Mouse (Mus musculus): Measurements from ENCODE around the gene B3galt1. TPM values are rescaled to one million over a fixed set of nuclear protein-coding genes. Genes with fewer than 3 reads are reported as not detected.

Gene B3galt1
- polyA plus RNA-seq, 1 experiment from 2014 or later, result 0.33 TPM

DNA sequence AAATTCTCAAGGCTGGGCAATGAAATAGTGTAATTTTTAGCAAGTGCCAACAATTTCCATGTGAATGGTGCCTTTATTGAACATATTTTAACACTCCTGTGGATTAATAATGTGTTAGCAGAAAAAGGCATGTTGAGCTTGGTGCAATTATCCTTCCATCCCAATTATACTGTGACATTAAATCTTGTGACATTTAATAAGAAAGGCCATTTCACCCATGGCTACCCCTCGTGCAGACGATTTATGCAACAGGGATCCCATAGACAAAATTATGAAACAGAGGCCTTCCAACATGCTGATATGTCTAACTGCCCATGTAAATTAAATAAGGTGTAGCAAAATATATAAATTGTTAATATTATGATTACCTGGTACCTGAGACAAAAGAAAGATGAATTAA lies 293.3 kb downstream of the B3galt1 start:
- ATAC-seq (ENCODE audit: low read depth), result no peak
- H3K4me1 ChIP-seq (ENCODE audit: control insufficient read depth, low read depth, low read length), result no peaks in the 10 kb centered on the region
- no peak overlapping the region for H3K27ac ChIP-seq (ENCODE audit: low read length)
- no peak overlapping the region for H3K9ac ChIP-seq (ENCODE audit: low read depth, low read length)
- H3K4me3 ChIP-seq (ENCODE audit: low read depth, low read length), result no peak overlapping the region
- no peaks in the 10 kb centered on the region for H3K27me3 ChIP-seq (ENCODE audit: control insufficient read depth, insufficient read depth, low read depth, low read length)
- no peaks in the 10 kb centered on the region for H3K36me3 ChIP-seq (ENCODE audit: control insufficient read depth, insufficient read depth)
- no peaks in the 10 kb centered on the region for H3K9me3 ChIP-seq (replicated peaks; ENCODE audit: control insufficient read depth, low read length)
- no peak overlapping the region for H3K4me2 ChIP-seq (ENCODE audit: low read depth, low read length)
- WGBS (ENCODE audit: insufficient replicate concordance), result 57% methylated on average over 2 of the region's 2 CpGs

GRCm38 (mm10) chr2:67873368-67873767 lies 307.7 kb downstream of the B3galt1 start:
- H3K27ac ChIP-seq (ENCODE audit: low read length), result no peak overlapping the region
- H3K4me2 ChIP-seq (ENCODE audit: low read depth, low read length), result no peak overlapping the region
- H3K27me3 ChIP-seq (ENCODE audit: control insufficient read depth, insufficient read depth, low read depth, low read length), result no peaks in the 10 kb centered on the region
- H3K4me1 ChIP-seq (ENCODE audit: control insufficient read depth, low read depth, low read length), result no peaks in the 10 kb centered on the region
- H3K36me3 ChIP-seq (ENCODE audit: control insufficient read depth, insufficient read depth), result no peaks in the 10 kb centered on the region
- 62% methylated on average over 3 of the region's 3 CpGs for WGBS (ENCODE audit: insufficient replicate concordance)
- ATAC-seq (ENCODE audit: low read depth), result no peak
- no peak overlapping the region for H3K4me3 ChIP-seq (ENCODE audit: low read depth, low read length)
- no peak overlapping the region for H3K9ac ChIP-seq (ENCODE audit: low read depth, low read length)
- no peaks in the 10 kb centered on the region for H3K9me3 ChIP-seq (replicated peaks; ENCODE audit: control insufficient read depth, low read length)

DNA sequence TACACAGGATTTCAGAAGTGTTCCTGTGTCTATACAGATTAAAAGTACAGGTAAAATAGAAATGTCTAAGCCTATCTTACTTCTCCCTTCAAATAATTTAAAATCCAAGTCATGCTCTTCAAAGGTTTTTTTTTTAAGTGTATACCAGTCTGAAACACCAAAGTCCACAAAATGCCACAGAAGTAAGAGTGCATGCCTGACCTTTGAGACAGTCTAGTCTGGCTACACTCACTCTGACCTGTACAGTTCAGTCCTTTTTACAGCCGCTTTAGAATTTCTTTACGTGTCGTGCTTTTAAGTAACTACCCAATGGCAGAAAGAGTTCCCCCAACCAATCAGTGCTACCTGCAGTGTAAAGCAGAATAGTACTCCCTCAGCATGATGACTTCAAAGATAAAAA lies 314.2 kb downstream of the B3galt1 start:
- ATAC-seq (ENCODE audit: low read depth), result 0 out of 2 replicates have a peak, but pooled peaks have one; percentile 32
- H3K9me3 ChIP-seq (replicated peaks; ENCODE audit: control insufficient read depth, low read length), result no peaks in the 10 kb centered on the region
- H3K9ac ChIP-seq (ENCODE audit: low read depth, low read length), result no peak overlapping the region
- 66% methylated on average over 3 of the region's 3 CpGs for WGBS (ENCODE audit: insufficient replicate concordance)
- H3K27ac ChIP-seq (ENCODE audit: low read length), result no peak overlapping the region
- H3K4me3 ChIP-seq (ENCODE audit: low read depth, low read length), result no peak overlapping the region
- no peaks in the 10 kb centered on the region for H3K4me1 ChIP-seq (ENCODE audit: control insufficient read depth, low read depth, low read length)
- no peaks in the 10 kb centered on the region for H3K36me3 ChIP-seq (ENCODE audit: control insufficient read depth, insufficient read depth)
- H3K27me3 ChIP-seq (ENCODE audit: control insufficient read depth, insufficient read depth, low read depth, low read length), result no peaks in the 10 kb centered on the region
- no peak overlapping the region for H3K4me2 ChIP-seq (ENCODE audit: low read depth, low read length)

- no peak overlapping the region for H3K9ac ChIP-seq (ENCODE audit: low read depth, low read length)
- no peaks in the 10 kb centered on the region for H3K36me3 ChIP-seq (ENCODE audit: control insufficient read depth, insufficient read depth)
- peak; percentile 83 for ATAC-seq (ENCODE audit: low read depth)
- H3K27ac ChIP-seq (ENCODE audit: low read length), result peak overlapping the region; percentile 55; the same call in 1 of the 2 replicates
- H3K9me3 ChIP-seq (replicated peaks; ENCODE audit: control insufficient read depth, low read length), result no peaks in the 10 kb centered on the region
- no peaks in the 10 kb centered on the region for H3K27me3 ChIP-seq (ENCODE audit: control insufficient read depth, insufficient read depth, low read depth, low read length)
- H3K4me1 ChIP-seq (ENCODE audit: control insufficient read depth, low read depth, low read length), result no peaks in the 10 kb centered on the region
- no peak overlapping the region for H3K4me2 ChIP-seq (ENCODE audit: low read depth, low read length)
- H3K4me3 ChIP-seq (ENCODE audit: low read depth, low read length), result no peak overlapping the region
- WGBS (ENCODE audit: insufficient replicate concordance), result 43% methylated on average over 1 of the region's 1 CpGs
Measured at GRCm38 (mm10) chr2:67881713-67882281, 316.1 kb downstream of the B3galt1 start.

DNA sequence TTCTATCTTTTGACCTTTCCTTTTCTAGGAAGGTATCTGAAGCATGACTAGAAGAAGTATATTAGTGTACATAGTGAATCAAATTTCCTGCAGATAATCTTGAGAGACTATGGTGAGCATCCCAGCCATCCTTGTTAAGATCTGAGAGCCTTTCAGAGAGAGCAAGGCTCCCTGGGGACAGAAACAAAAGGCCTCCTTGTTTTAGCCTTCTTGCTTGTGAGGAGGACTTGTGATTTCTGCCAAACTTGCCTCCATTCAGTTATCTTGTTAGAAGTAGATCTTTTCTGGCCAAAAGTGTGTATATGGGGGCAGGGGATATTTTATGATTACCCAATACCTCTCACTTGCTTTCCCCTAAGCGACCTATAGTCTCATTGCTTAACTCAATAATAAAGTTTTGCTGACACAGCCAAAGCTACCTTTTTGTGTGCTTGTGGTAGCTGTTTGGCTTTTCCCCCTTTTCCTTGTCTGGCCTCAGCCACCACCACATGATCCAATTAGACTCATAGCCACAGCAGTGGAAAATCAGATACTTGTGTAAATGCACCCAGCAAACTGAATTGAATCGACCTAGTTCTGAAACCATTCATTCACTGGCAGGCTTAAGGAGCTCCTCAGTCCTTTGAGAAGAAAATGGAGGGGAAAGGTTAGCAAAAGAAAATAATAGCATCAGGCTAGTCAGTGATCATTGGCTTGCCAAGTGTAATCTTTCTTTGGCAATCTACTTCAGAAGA lies 332.5 kb downstream of the B3galt1 start:
- Histone ChIP-seq H3K27me3 (ENCODE audit: control insufficient read depth, insufficient read depth, low read depth, low read length) (no peaks in the 10 kb centered on the region), H3K4me2 (ENCODE audit: low read depth, low read length) (no peak overlapping the region), H3K9me3 (replicated peaks; ENCODE audit: control insufficient read depth, low read length) (no peaks in the 10 kb centered on the region), H3K9ac (ENCODE audit: low read depth, low read length) (no peak overlapping the region), H3K4me1 (ENCODE audit: control insufficient read depth, low read depth, low read length) (no peaks in the 10 kb centered on the region), H3K27ac (ENCODE audit: low read length) (no peak overlapping the region), H3K4me3 (ENCODE audit: low read depth, low read length) (no peak overlapping the region), H3K36me3 (ENCODE audit: control insufficient read depth, insufficient read depth) (no peaks in the 10 kb centered on the region)
- ATAC-seq (ENCODE audit: low read depth), result no peak
- 48% methylated on average over 2 of the region's 2 CpGs for WGBS (ENCODE audit: insufficient replicate concordance)

DNA sequence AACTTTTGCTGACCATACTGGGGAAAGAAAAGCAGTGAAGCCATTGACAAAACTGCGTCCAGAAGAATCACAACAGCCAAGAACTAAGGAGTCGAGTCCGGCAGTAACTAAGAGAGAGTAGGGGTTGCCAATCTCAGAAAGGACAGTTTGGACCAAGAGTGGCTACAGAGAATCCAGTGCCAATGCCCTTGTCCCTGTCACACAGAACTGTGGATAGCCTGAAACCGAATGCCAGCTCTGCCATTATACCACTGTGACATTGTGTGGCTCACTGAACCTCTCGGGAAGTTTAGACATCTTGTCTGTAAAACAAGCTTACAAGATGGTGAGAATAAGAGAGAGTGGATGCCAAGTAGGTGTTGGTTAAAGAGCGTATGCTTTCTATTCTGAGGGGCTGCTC lies 335.9 kb downstream of the B3galt1 start:
- Histone ChIP-seq H3K4me1 (ENCODE audit: control insufficient read depth, low read depth, low read length) (no peaks in the 10 kb centered on the region), H3K27ac (ENCODE audit: low read length) (no peak overlapping the region), H3K27me3 (ENCODE audit: control insufficient read depth, insufficient read depth, low read depth, low read length) (no peaks in the 10 kb centered on the region), H3K36me3 (ENCODE audit: control insufficient read depth, insufficient read depth) (no peaks in the 10 kb centered on the region), H3K4me3 (ENCODE audit: low read depth, low read length) (no peak overlapping the region), H3K9ac (ENCODE audit: low read depth, low read length) (no peak overlapping the region), H3K4me2 (ENCODE audit: low read depth, low read length) (no peak overlapping the region), H3K9me3 (replicated peaks; ENCODE audit: control insufficient read depth, low read length) (no peaks in the 10 kb centered on the region)
- 62% methylated on average over 6 of the region's 6 CpGs for WGBS (ENCODE audit: insufficient replicate concordance)
- no peak for ATAC-seq (ENCODE audit: low read depth)

DNA sequence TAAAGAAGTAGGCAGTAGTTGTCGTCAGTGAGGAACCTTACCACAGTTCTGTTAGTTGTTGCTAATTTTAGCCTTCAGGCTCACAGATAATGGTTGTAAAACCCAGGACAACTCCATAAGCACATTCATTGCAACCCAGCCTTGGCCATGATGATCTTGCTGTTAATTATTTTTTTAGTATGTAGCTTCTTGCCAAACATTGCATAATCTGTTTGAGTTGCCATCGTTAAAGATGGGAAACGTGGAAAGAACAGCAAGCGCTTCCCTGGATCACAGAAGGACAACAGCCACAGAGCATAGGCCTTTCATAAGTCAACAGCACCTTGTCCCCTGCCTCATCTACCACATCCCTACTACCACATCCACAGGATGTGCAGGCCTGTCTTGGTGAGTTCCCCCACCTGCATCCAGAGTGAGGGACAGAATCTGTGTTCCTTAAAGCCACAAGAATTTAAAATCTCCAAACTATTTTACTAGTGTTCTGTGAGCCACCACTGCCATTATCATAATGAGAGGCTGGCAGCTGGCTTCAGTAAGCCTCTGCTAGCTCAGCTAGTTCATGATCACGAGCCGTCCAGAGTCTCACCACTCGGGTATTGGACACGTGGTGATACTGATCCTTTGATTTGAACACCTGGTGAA lies 337.1 kb downstream of the B3galt1 start:
- Histone ChIP-seq H3K27ac (ENCODE audit: low read length) (no peak overlapping the region), H3K36me3 (ENCODE audit: control insufficient read depth, insufficient read depth) (no peaks in the 10 kb centered on the region), H3K4me1 (ENCODE audit: control insufficient read depth, low read depth, low read length) (no peaks in the 10 kb centered on the region), H3K4me3 (ENCODE audit: low read depth, low read length) (no peak overlapping the region), H3K9me3 (replicated peaks; ENCODE audit: control insufficient read depth, low read length) (no peaks in the 10 kb centered on the region), H3K4me2 (ENCODE audit: low read depth, low read length) (no peak overlapping the region), H3K9ac (ENCODE audit: low read depth, low read length) (no peak overlapping the region), H3K27me3 (ENCODE audit: control insufficient read depth, insufficient read depth, low read depth, low read length) (no peaks in the 10 kb centered on the region)
- WGBS (ENCODE audit: insufficient replicate concordance), result 67% methylated on average over 8 of the region's 8 CpGs
- ATAC-seq (ENCODE audit: low read depth), result peak; percentile 39; the same call in 1 of the 2 replicates

DNA sequence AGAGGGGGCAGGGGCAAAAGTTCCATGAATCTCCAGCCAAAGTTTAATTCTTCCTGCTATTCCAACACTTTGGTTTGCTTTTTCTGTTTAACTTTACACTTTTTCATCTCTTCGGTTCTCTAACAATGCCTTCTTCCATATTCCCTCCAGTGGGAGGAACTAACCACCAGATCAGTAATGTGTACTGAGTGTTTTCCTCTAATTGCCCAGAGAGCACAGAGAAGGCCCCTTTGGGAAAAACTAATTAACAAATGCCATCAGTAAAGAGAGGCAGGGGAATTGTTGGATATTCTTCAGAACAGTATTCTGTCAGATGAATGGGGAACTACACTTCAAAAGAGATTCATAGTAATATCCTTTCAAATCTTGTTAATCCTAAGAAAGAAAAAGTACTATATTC lies 338.1 kb downstream of the B3galt1 start:
- 41% methylated on average over 1 of the region's 1 CpGs for WGBS (ENCODE audit: insufficient replicate concordance)
- no peak overlapping the region for H3K9ac ChIP-seq (ENCODE audit: low read depth, low read length)
- H3K4me3 ChIP-seq (ENCODE audit: low read depth, low read length), result no peak overlapping the region
- no peaks in the 10 kb centered on the region for H3K27me3 ChIP-seq (ENCODE audit: control insufficient read depth, insufficient read depth, low read depth, low read length)
- H3K27ac ChIP-seq (ENCODE audit: low read length), result no peak overlapping the region
- no peaks in the 10 kb centered on the region for H3K4me1 ChIP-seq (ENCODE audit: control insufficient read depth, low read depth, low read length)
- ATAC-seq (ENCODE audit: low read depth), result no peak
- no peak overlapping the region for H3K4me2 ChIP-seq (ENCODE audit: low read depth, low read length)
- H3K9me3 ChIP-seq (replicated peaks; ENCODE audit: control insufficient read depth, low read length), result no peaks in the 10 kb centered on the region
- H3K36me3 ChIP-seq (ENCODE audit: control insufficient read depth, insufficient read depth), result no peaks in the 10 kb centered on the region

DNA sequence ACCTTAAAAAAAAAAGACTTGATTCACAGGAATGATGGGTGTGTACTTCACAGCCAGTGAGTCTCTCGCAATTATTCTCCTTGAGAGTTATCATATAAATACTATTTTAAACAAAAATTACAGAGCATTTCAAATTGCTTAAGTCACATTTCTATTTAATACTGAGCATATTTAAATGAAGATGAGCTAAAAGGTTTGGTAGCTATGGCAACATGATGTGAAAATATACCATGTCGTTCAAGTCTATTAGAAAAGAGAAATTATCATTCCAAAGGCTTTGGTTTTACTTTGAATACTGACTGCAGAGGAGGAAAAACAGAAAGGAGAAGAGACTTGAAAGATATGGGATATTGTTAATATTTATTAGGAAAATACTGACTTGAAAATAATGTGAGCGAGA lies 366.3 kb downstream of the B3galt1 start:
- H3K9me3 ChIP-seq (replicated peaks; ENCODE audit: control insufficient read depth, low read length), result no peaks in the 10 kb centered on the region
- no peak overlapping the region for H3K4me2 ChIP-seq (ENCODE audit: low read depth, low read length)

More for the DNA sequence above, 366.3 kb downstream of the B3galt1 start:
- H3K27ac ChIP-seq (ENCODE audit: low read length), result no peak overlapping the region
- H3K9ac ChIP-seq (ENCODE audit: low read depth, low read length), result no peak overlapping the region
- ATAC-seq (ENCODE audit: low read depth), result no peak
- no peaks in the 10 kb centered on the region for H3K27me3 ChIP-seq (ENCODE audit: control insufficient read depth, insufficient read depth, low read depth, low read length)
- H3K4me3 ChIP-seq (ENCODE audit: low read depth, low read length), result no peak overlapping the region
- no peaks in the 10 kb centered on the region for H3K36me3 ChIP-seq (ENCODE audit: control insufficient read depth, insufficient read depth)
- no peaks in the 10 kb centered on the region for H3K4me1 ChIP-seq (ENCODE audit: control insufficient read depth, low read depth, low read length)
- WGBS (ENCODE audit: insufficient replicate concordance), result 65% methylated on average over 3 of the region's 3 CpGs

Measured in liver, embryonic 16.5 days (tissue).